In the genomic region with DNA sequence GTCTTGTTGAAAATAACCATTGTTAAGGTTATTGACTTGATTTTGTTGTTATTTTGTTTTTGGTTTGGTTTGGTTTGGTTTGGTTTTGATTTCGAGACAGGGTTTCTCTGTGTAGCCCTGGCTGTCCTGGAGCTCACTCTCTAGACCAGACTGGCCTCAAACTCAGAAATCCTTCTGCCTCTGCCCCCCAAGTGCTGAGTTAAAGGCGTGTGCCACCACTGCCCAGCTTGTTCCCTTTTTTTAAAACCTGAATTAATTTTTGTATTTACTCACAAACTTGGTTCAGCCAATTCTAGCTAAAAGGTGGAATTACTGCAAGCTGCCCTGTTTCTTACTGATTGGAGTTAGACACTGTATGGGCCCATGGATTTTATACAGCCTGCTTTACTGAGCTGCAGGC, we compare ENCODE assay signal across 8 mouse cellular contexts. TPM values are rescaled to one million over a fixed set of nuclear protein-coding genes. Genes with fewer than 3 reads are reported as not detected.
A peak's percentile ranks its signal among the peaks of the same experiment; 100 is the strongest.
DNase-seq lines count a peak whose midpoint lies in the region; ATAC-seq and TF ChIP-seq lines count a peak whose summit lies in the region.

No protein-coding gene starts in this region.

- no peak for DNase-seq in heart, postnatal 10 days
- DNase-seq in ES-E14 (ENCODE audit: low read depth, low spot score): no peak
- no peak for DNase-seq in hindbrain, embryonic 11.5 days (ENCODE audit: low spot score)
- DNase-seq in ovary, postnatal 14 days (ENCODE audit: low spot score): no peak
- DNase-seq in layer of hippocampus, postnatal 10 days (ENCODE audit: low spot score in 2 of 2): no peak

- H3K36me3 ChIP-seq in heart, embryonic 14.5 days (ENCODE audit: control insufficient read depth, insufficient read depth, low read length): 0 out of 2 replicates have a peak, but pooled peaks cover under 1% of the 10 kb centered on the region
- no peaks in the 10 kb centered on the region for H3K36me3 ChIP-seq in ES-E14 (ENCODE audit: control insufficient read depth, insufficient read depth, low read length, poor library complexity, severe bottlenecking)
- no peaks in the 10 kb centered on the region for H3K36me3 ChIP-seq in hindbrain, embryonic 11.5 days (ENCODE audit: control insufficient read depth, insufficient read depth, low read length)
- no peaks in the 10 kb centered on the region for H3K36me3 ChIP-seq in midbrain, embryonic 12.5 days

- in situ Hi-C loops in ES-E14 (cut with MboI; ENCODE audit: low sequenced_read_pairs in 2 of 2, unreplicated experiment in 2 of 2): no loop called here

- no peak overlapping the region for H3K27ac ChIP-seq in heart, embryonic 14.5 days (replicated peaks in 1 of 2; ENCODE audit: control insufficient read depth in 1 of 2, insufficient read depth in 1 of 2, low read depth in 2 of 2, low read length in 2 of 2)
- no peak overlapping the region for H3K27ac ChIP-seq in ES-E14 (ENCODE audit: insufficient read depth, low read depth, low read length, poor library complexity, severe bottlenecking)
- H3K27ac ChIP-seq in hindbrain, embryonic 11.5 days (ENCODE audit: low read depth, low read length): no peak overlapping the region
- no peak overlapping the region for H3K27ac ChIP-seq in midbrain, embryonic 12.5 days (replicated peaks)

- intact Hi-C loops in heart, postnatal 10 days (cut with DNase I): loop anchor here (2.0 to 5.0 kb wide), 2 partner anchors 14 to 144 kb away; a partner anchor contains a TSS

- no peaks in the 10 kb centered on the region for H3K9me3 ChIP-seq in heart, embryonic 14.5 days (ENCODE audit: control insufficient read depth, low read length)
- no peaks in the 10 kb centered on the region for H3K9me3 ChIP-seq in ES-E14 (ENCODE audit: control insufficient read depth, insufficient read depth, low read depth, low read length)
- no peaks in the 10 kb centered on the region for H3K9me3 ChIP-seq in hindbrain, embryonic 11.5 days (ENCODE audit: control insufficient read depth, low read length)
- no peaks in the 10 kb centered on the region for H3K9me3 ChIP-seq in midbrain, embryonic 12.5 days

- no peak for ATAC-seq in heart, embryonic 14.5 days (ENCODE audit: insufficient number of reproducible peaks, insufficient read depth, low FRiP score, low read depth)
- no peak for ATAC-seq in hindbrain, embryonic 11.5 days (ENCODE audit: low FRiP score)
- no peak for ATAC-seq in midbrain, embryonic 12.5 days (ENCODE audit: low FRiP score, low read depth)
- ATAC-seq in erythroid progenitor cell, adult 5-6 weeks (replicated peaks; ENCODE audit: low FRiP score, poor library complexity, severe bottlenecking): no peak

- H3K9ac ChIP-seq in heart, embryonic 14.5 days (ENCODE audit: low read length): peak overlapping the region; percentile 91
- H3K9ac ChIP-seq in ES-E14 (ENCODE audit: insufficient read depth, low read depth, low read length, poor library complexity, severe bottlenecking): no peak overlapping the region
- no peak overlapping the region for H3K9ac ChIP-seq in hindbrain, embryonic 11.5 days (ENCODE audit: low read depth, low read length)
- no peak overlapping the region for H3K9ac ChIP-seq in midbrain, embryonic 12.5 days (replicated peaks)

- peak overlapping the region in 1 of 2 experiments; percentile 65; a peak in 2 of 4 replicates for H3K4me3 ChIP-seq in heart, embryonic 14.5 days (ENCODE audit: control insufficient read depth in 1 of 2, insufficient read depth in 1 of 2, low read depth in 1 of 2, low read length in 2 of 2)
- H3K4me3 ChIP-seq in ES-E14 (ENCODE audit: insufficient read depth in 1 of 2, low read depth in 1 of 2, low read length in 2 of 2, poor library complexity in 1 of 2, severe bottlenecking in 1 of 2): peak overlapping the region; percentile 93 to 100; a peak in 3 of 4 replicates
- H3K4me3 ChIP-seq in hindbrain, embryonic 11.5 days (ENCODE audit: low read depth, low read length): peak overlapping the region; percentile 92
- peak overlapping the region; percentile 93; the same call in 1 of the 2 replicates for H3K4me3 ChIP-seq in midbrain, embryonic 12.5 days

- WGBS in heart, embryonic 14.5 days: 53% methylated on average over 2 of the region's 2 CpGs
- 50% methylated on average over 2 of the region's 2 CpGs for WGBS in hindbrain, embryonic 11.5 days
- WGBS in midbrain, embryonic 12.5 days: 42% methylated on average over 2 of the region's 2 CpGs

- H3K4me2 ChIP-seq in heart, embryonic 14.5 days (ENCODE audit: low read length): peak overlapping the region; percentile 87
- H3K4me2 ChIP-seq in hindbrain, embryonic 11.5 days (replicated peaks; ENCODE audit: low read depth, low read length): peak overlapping the region; percentile 47; the same call in 1 of the 2 replicates
- peak overlapping the region; percentile 75 for H3K4me2 ChIP-seq in midbrain, embryonic 12.5 days (replicated peaks)

- peaks cover 0 to 13% of the 10 kb centered on the region in 2 experiments; a peak in 1 of 4 replicates for H3K4me1 ChIP-seq in heart, embryonic 14.5 days (ENCODE audit: control insufficient read depth in 2 of 2, insufficient read depth in 2 of 2, low read length in 2 of 2)
- no peaks in the 10 kb centered on the region for H3K4me1 ChIP-seq in ES-E14 (ENCODE audit: control insufficient read depth in 2 of 2, insufficient read depth in 2 of 2, low read length in 2 of 2, poor library complexity in 1 of 2)
- no peaks in the 10 kb centered on the region for H3K4me1 ChIP-seq in hindbrain, embryonic 11.5 days (replicated peaks; ENCODE audit: control insufficient read depth, insufficient read depth, low read length)
- 0 out of 2 replicates have a peak, but pooled peaks cover 7% of the 10 kb centered on the region for H3K4me1 ChIP-seq in midbrain, embryonic 12.5 days

- H3K27me3 ChIP-seq in heart, embryonic 14.5 days (ENCODE audit: control insufficient read depth, insufficient read depth, low read length): no peaks in the 10 kb centered on the region
- H3K27me3 ChIP-seq in hindbrain, embryonic 11.5 days (ENCODE audit: control insufficient read depth, insufficient read depth, low read length): no peaks in the 10 kb centered on the region
- no peaks in the 10 kb centered on the region for H3K27me3 ChIP-seq in midbrain, embryonic 12.5 days

TF ChIP-seq in ES-E14, 5 proteins besides CTCF, POLR2A, EP300 and RAD21:
- TF ChIP-seq ZC3H11A (IDR thresholded peaks at IDR 0.05; ENCODE audit: borderline replicate concordance, low read depth, low read length): no peak
- no peak for TF ChIP-seq MAFK (IDR thresholded peaks at IDR 0.05; ENCODE audit: insufficient read depth, low read depth, low read length)
- TF ChIP-seq HCFC1 (IDR thresholded peaks at IDR 0.05; ENCODE audit: borderline replicate concordance, insufficient read depth, low read length): no peak
- no peak for TF ChIP-seq CHD2 (IDR thresholded peaks at IDR 0.05; ENCODE audit: low read depth, low read length)
- no peak for TF ChIP-seq ZNF384 (IDR thresholded peaks at IDR 0.05; ENCODE audit: low read depth, low read length)

RNA-seq across cellular contexts. Expression of a gene that starts 1.3 kb away (rescaled TPM):
- 9.8 and 9.9 TPM in 2 replicates for polyA plus RNA-seq in heart, embryonic 14.5 days (2014; fragmentation: Nextera tagmentation; extraction: Ambion mirVana)
- total RNA-seq in heart, postnatal 10 days (2021): 10 to 100 TPM; 10.5 to 11.6 TPM
- total RNA-seq in ES-E14 (2012; rRNA removed): 10.9 and 12.2 TPM in 2 replicates
- polyA plus RNA-seq in hindbrain, embryonic 11.5 days (2014; fragmentation: Nextera tagmentation; extraction: Ambion mirVana): 13.2 and 13.3 TPM in 2 replicates
- 14.4 and 14.6 TPM in 2 replicates for polyA plus RNA-seq in midbrain, embryonic 12.5 days (2016; fragmentation: Nextera tagmentation; extraction: Ambion mirVana)
- total RNA-seq in erythroid progenitor cell, adult 5-6 weeks (2015; ENCODE audit: low replicate concordance): 11.5 and 16.8 TPM in 2 replicates
- 31.4 and 31.5 TPM in 2 replicates for total RNA-seq in erythroid progenitor cell, adult 5-6 weeks (2017; ENCODE audit: low replicate concordance)
- total RNA-seq in layer of hippocampus, postnatal 10 days (2021): 10 to 100 TPM; 25.6 to 26.9 TPM

RNA-seq across cellular contexts. Expression of a gene that starts 37.1 kb away (rescaled TPM):
- polyA plus RNA-seq in heart, embryonic 14.5 days (2014; fragmentation: Nextera tagmentation; extraction: Ambion mirVana): 15.6 and 15.8 TPM in 2 replicates
- 10 to 100 TPM in 1 of 2 experiments, 1 to 10 TPM in 1; 8.8 to 11.9 TPM for total RNA-seq in heart, postnatal 10 days (2021)
- 14.9 TPM in 2 replicates for total RNA-seq in ES-E14 (2012; rRNA removed)
- polyA plus RNA-seq in hindbrain, embryonic 11.5 days (2014; fragmentation: Nextera tagmentation; extraction: Ambion mirVana): 46.3 and 50.8 TPM in 2 replicates
- polyA plus RNA-seq in midbrain, embryonic 12.5 days (2016; fragmentation: Nextera tagmentation; extraction: Ambion mirVana): 47.7 and 52.1 TPM in 2 replicates
- 11.2 and 13.0 TPM in 2 replicates for total RNA-seq in erythroid progenitor cell, adult 5-6 weeks (2015; ENCODE audit: low replicate concordance)
- total RNA-seq in erythroid progenitor cell, adult 5-6 weeks (2017; ENCODE audit: low replicate concordance): 14.4 and 15.7 TPM in 2 replicates
- total RNA-seq in layer of hippocampus, postnatal 10 days (2021): 10 to 100 TPM; 12.1 to 13.4 TPM
